Mouse (Mus musculus): Measurements from ENCODE around the gene Adipoq. TPM values are rescaled to one million over a fixed set of nuclear protein-coding genes. Genes with fewer than 3 reads are reported as not detected.

The Adipoq gene
- polyA plus RNA-seq, 1 experiment from 2014 or later, result not detected

GRCm38 (mm10) chr16:23124398-23124797, 21.9 kb upstream of the Adipoq start:
- no peak for DNase-seq (ENCODE audit: low spot score)
- no peak for ATAC-seq (ENCODE audit: low FRiP score)
- H3K9me3 ChIP-seq (ENCODE audit: control insufficient read depth, low read length), result no peaks in the 10 kb centered on the region
- no peak overlapping the region for H3K4me3 ChIP-seq (ENCODE audit: low read depth, low read length)
- WGBS, result 92% methylated on average over 4 of the region's 4 CpGs
- no peak overlapping the region for H3K4me2 ChIP-seq (replicated peaks; ENCODE audit: low read depth, low read length)
- no peaks in the 10 kb centered on the region for H3K4me1 ChIP-seq (replicated peaks; ENCODE audit: control insufficient read depth, insufficient read depth, low read length)
- no peak overlapping the region for H3K27ac ChIP-seq (ENCODE audit: low read depth, low read length)
- H3K9ac ChIP-seq (ENCODE audit: low read depth, low read length), result no peak overlapping the region
- H3K27me3 ChIP-seq (ENCODE audit: control insufficient read depth, insufficient read depth, low read length), result no peaks in the 10 kb centered on the region
- no peaks in the 10 kb centered on the region; the same call in 1 of the 2 replicates for H3K36me3 ChIP-seq (ENCODE audit: control insufficient read depth, insufficient read depth, low read length)

DNA sequence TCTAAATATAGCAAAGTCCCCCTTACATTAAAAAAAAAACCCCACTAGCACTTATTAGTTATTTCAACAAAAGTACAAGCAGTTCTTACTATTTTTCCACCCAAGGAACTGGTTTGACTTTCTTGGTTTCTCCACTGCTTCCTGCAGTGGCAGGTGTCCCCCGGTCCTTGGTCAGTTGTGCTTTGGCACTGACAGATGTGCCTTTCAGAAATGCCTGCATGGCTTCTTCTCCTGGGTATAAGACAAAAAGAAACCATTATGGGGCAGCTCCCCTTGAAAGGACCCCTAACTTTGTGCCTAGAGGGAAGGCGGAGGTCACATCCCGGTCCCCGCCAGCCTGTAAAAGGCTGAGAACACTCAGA, 19.0 kb upstream of the Adipoq start:
- ATAC-seq (ENCODE audit: low FRiP score) (peak; percentile 53; the same call in 1 of the 2 replicates), DNase-seq (ENCODE audit: low spot score) (no peak)
- peak overlapping the region; percentile 56 for H3K4me3 ChIP-seq (ENCODE audit: low read depth, low read length)
- no peaks in the 10 kb centered on the region for H3K27me3 ChIP-seq (ENCODE audit: control insufficient read depth, insufficient read depth, low read length)
- H3K9ac ChIP-seq (ENCODE audit: low read depth, low read length), result peak overlapping the region; percentile 74
- peak overlapping the region; percentile 87 for H3K27ac ChIP-seq (ENCODE audit: low read depth, low read length)
- WGBS, result 0% methylated on average over 4 of the region's 4 CpGs
- H3K4me1 ChIP-seq (replicated peaks; ENCODE audit: control insufficient read depth, insufficient read depth, low read length), result no peaks in the 10 kb centered on the region
- H3K4me2 ChIP-seq (replicated peaks; ENCODE audit: low read depth, low read length), result peak overlapping the region; percentile 72
- no peaks in the 10 kb centered on the region for H3K9me3 ChIP-seq (ENCODE audit: control insufficient read depth, low read length)
- no peaks in the 10 kb centered on the region for H3K36me3 ChIP-seq (ENCODE audit: control insufficient read depth, insufficient read depth, low read length)

- Histone ChIP-seq H3K4me1 (replicated peaks; ENCODE audit: control insufficient read depth, insufficient read depth, low read length) (no peaks in the 10 kb centered on the region), H3K4me2 (replicated peaks; ENCODE audit: low read depth, low read length) (peak within 1 kb of the TSS; percentile 72), H3K4me3 (ENCODE audit: low read depth, low read length) (peak within 1 kb of the TSS; percentile 56), H3K9ac (ENCODE audit: low read depth, low read length) (peak within 1 kb of the TSS; percentile 74), H3K36me3 (ENCODE audit: control insufficient read depth, insufficient read depth, low read length) (no peaks in the 10 kb centered on the region), H3K9me3 (ENCODE audit: control insufficient read depth, low read length) (no peaks in the 10 kb centered on the region), H3K27ac (ENCODE audit: low read depth, low read length) (peak within 1 kb of the TSS; percentile 87), H3K27me3 (ENCODE audit: control insufficient read depth, insufficient read depth, low read length) (no peaks in the 10 kb centered on the region)
- DNase-seq (ENCODE audit: low spot score) (peak; percentile 96), ATAC-seq (ENCODE audit: low FRiP score) (peak; percentile 96)
- WGBS, result under 1% methylated on average over 51 of the region's 51 CpGs
Measured at GRCm38 (mm10) chr16:23127673-23128375, 18.5 kb upstream of the Adipoq start, which contains the start of gene Rfc4. Rfc4 (minus strand) TSS chr16:23127737.

- Histone ChIP-seq H3K27ac (ENCODE audit: low read depth, low read length) (no peak overlapping the region), H3K36me3 (ENCODE audit: control insufficient read depth, insufficient read depth, low read length) (no peaks in the 10 kb centered on the region), H3K9me3 (ENCODE audit: control insufficient read depth, low read length) (no peaks in the 10 kb centered on the region), H3K4me1 (replicated peaks; ENCODE audit: control insufficient read depth, insufficient read depth, low read length) (no peaks in the 10 kb centered on the region), H3K9ac (ENCODE audit: low read depth, low read length) (no peak overlapping the region), H3K4me3 (ENCODE audit: low read depth, low read length) (no peak overlapping the region), H3K27me3 (ENCODE audit: control insufficient read depth, insufficient read depth, low read length) (no peaks in the 10 kb centered on the region), H3K4me2 (replicated peaks; ENCODE audit: low read depth, low read length) (no peak overlapping the region)
- no peak for DNase-seq (ENCODE audit: low spot score)
- 86% methylated on average over 3 of the region's 3 CpGs for WGBS
- no peak for ATAC-seq (ENCODE audit: low FRiP score)
Measured at GRCm38 (mm10) chr16:23130303-23130702, 16.0 kb upstream of the Adipoq start.

DNA sequence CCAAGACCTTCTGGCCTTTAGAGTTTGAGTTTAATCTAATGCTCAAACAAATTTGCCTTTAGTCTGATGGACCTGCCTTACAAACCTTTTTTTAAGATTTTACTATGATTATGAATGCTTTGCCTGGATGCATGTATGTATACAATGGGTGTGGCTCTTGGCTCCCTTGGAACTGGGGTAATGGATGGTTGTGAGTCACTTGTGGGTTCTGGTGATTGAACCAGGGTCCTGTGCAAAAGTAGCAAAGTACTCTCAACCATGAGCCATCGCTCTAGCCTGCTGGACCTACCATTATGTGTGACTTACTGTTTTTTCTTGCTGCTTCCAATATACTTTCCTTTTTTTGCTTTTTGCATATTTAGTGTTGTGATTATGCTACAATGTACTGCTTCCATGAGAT, 14.0 kb upstream of the Adipoq start:
- Histone ChIP-seq H3K9me3 (ENCODE audit: control insufficient read depth, low read length) (no peaks in the 10 kb centered on the region), H3K4me3 (ENCODE audit: low read depth, low read length) (no peak overlapping the region), H3K27me3 (ENCODE audit: control insufficient read depth, insufficient read depth, low read length) (no peaks in the 10 kb centered on the region), H3K9ac (ENCODE audit: low read depth, low read length) (no peak overlapping the region), H3K27ac (ENCODE audit: low read depth, low read length) (no peak overlapping the region), H3K4me1 (replicated peaks; ENCODE audit: control insufficient read depth, insufficient read depth, low read length) (no peaks in the 10 kb centered on the region), H3K36me3 (ENCODE audit: control insufficient read depth, insufficient read depth, low read length) (no peaks in the 10 kb centered on the region), H3K4me2 (replicated peaks; ENCODE audit: low read depth, low read length) (no peak overlapping the region)
- ATAC-seq (ENCODE audit: low FRiP score) (no peak), DNase-seq (ENCODE audit: low spot score) (no peak)
- WGBS, result 96% methylated on average over 1 of the region's 1 CpGs

DNA sequence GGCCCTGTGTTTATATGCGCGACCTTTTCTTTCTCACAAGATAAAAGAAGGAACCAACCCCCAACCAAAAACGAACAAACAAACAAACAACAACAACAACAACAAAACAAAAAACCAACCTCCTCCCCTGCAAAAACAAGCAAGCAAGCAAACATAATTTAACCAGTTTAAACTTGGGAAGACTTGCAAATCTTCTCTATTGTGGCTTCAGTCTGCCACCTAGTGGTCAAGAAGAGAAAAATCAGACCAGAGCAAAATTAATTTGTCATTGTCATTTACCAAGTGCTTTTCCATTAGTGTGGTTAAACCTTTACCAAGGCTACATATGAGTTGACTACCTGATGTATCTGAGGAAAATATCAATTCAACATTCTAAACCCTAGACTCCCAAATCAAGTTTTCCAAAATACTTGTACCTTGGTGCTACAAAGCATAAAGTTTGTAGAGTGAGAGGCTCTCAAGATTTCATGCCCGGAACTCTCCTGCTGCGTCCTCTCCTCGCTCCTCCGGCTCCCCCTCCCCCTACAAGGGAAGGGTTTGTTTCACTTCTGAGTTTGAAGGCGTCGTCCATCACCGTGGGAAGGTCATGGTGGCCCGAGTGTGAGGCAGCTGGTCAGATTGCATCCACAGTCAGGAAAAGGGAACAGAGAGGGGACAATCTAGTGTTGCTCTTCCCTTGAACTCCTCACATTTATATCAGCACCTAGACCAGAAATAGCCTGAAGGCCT, 10.8 kb upstream of the Adipoq start:
- no peak overlapping the region for H3K27ac ChIP-seq (ENCODE audit: low read depth, low read length)
- no peaks in the 10 kb centered on the region for H3K27me3 ChIP-seq (ENCODE audit: control insufficient read depth, insufficient read depth, low read length)
- no peak overlapping the region for H3K4me3 ChIP-seq (ENCODE audit: low read depth, low read length)
- no peaks in the 10 kb centered on the region for H3K36me3 ChIP-seq (ENCODE audit: control insufficient read depth, insufficient read depth, low read length)
- 21% methylated on average over 11 of the region's 11 CpGs for WGBS
- no peaks in the 10 kb centered on the region for H3K9me3 ChIP-seq (ENCODE audit: control insufficient read depth, low read length)
- H3K9ac ChIP-seq (ENCODE audit: low read depth, low read length), result no peak overlapping the region
- no peak overlapping the region for H3K4me2 ChIP-seq (replicated peaks; ENCODE audit: low read depth, low read length)
- ATAC-seq (ENCODE audit: low FRiP score) (0 out of 2 replicates have a peak, but pooled peaks have one; percentile 38), DNase-seq (ENCODE audit: low spot score) (peak; percentile 61)
- no peaks in the 10 kb centered on the region for H3K4me1 ChIP-seq (replicated peaks; ENCODE audit: control insufficient read depth, insufficient read depth, low read length)

GRCm38 (mm10) chr16:23136406-23136970, 9.8 kb upstream of the Adipoq start:
- no peak overlapping the region for H3K9ac ChIP-seq (ENCODE audit: low read depth, low read length)
- 72% methylated on average over 4 of the region's 4 CpGs for WGBS
- no peaks in the 10 kb centered on the region for H3K9me3 ChIP-seq (ENCODE audit: control insufficient read depth, low read length)
- DNase-seq (ENCODE audit: low spot score), result no peak
- no peaks in the 10 kb centered on the region for H3K27me3 ChIP-seq (ENCODE audit: control insufficient read depth, insufficient read depth, low read length)
- H3K4me1 ChIP-seq (replicated peaks; ENCODE audit: control insufficient read depth, insufficient read depth, low read length), result no peaks in the 10 kb centered on the region
- H3K36me3 ChIP-seq (ENCODE audit: control insufficient read depth, insufficient read depth, low read length), result no peaks in the 10 kb centered on the region
- no peak overlapping the region for H3K4me3 ChIP-seq (ENCODE audit: low read depth, low read length)
- ATAC-seq (ENCODE audit: low FRiP score), result no peak
- no peak overlapping the region for H3K27ac ChIP-seq (ENCODE audit: low read depth, low read length)
- H3K4me2 ChIP-seq (replicated peaks; ENCODE audit: low read depth, low read length), result no peak overlapping the region

- H3K4me2 ChIP-seq (replicated peaks; ENCODE audit: low read depth, low read length), result no peak overlapping the region
- WGBS, result 95% methylated on average over 3 of the region's 3 CpGs
- H3K4me3 ChIP-seq (ENCODE audit: low read depth, low read length), result no peak overlapping the region
- no peaks in the 10 kb centered on the region for H3K36me3 ChIP-seq (ENCODE audit: control insufficient read depth, insufficient read depth, low read length)
- no peaks in the 10 kb centered on the region for H3K9me3 ChIP-seq (ENCODE audit: control insufficient read depth, low read length)
- H3K9ac ChIP-seq (ENCODE audit: low read depth, low read length), result no peak overlapping the region
- DNase-seq (ENCODE audit: low spot score) (no peak), ATAC-seq (ENCODE audit: low FRiP score) (no peak)
- no peaks in the 10 kb centered on the region for H3K27me3 ChIP-seq (ENCODE audit: control insufficient read depth, insufficient read depth, low read length)
- no peak overlapping the region for H3K27ac ChIP-seq (ENCODE audit: low read depth, low read length)
- H3K4me1 ChIP-seq (replicated peaks; ENCODE audit: control insufficient read depth, insufficient read depth, low read length), result no peaks in the 10 kb centered on the region
Measured at GRCm38 (mm10) chr16:23140911-23141310, 5.4 kb upstream of the Adipoq start.
